Mouse (Mus musculus) kidney, embryonic 14.5 days (tissue): ENCODE data around the gene Ints1. TPM values are rescaled to one million over a fixed set of nuclear protein-coding genes. Genes with fewer than 3 reads are reported as not detected.

Experiments
- ATAC-seq: fragments of 200-750 bp; cut with Nextera tagmentation; 2 replicates; pipeline ENCODE4 v1.8.0; 2017; ENCODE audit warnings: moderate number of reproducible peaks, mild to moderate bottlenecking, moderate TSS enrichment, moderate library complexity; ENCODE audit not compliant: low FRiP score, low TSS enrichment
- H3K27ac ChIP-seq: fragments of 300-500 bp; sonication (generic); 2 replicates; pipeline ENCODE4 v1.5.1; 2014; ENCODE audit warnings: low read depth, mild to moderate bottlenecking, low read length, moderate library complexity, mixed read lengths
- H3K27me3 ChIP-seq: fragments of 300-500 bp; sonication (generic); 2 replicates; pipeline ENCODE4 v1.6.1; 2014; ENCODE audit warnings: mild to moderate bottlenecking, low read length; ENCODE audit not compliant: control insufficient read depth, insufficient read depth
- H3K36me3 ChIP-seq: fragments of 300-500 bp; sonication (generic); 2 replicates; pipeline ENCODE4 v1.6.1; 2014; ENCODE audit warnings: low read length, mixed read lengths; ENCODE audit not compliant: control insufficient read depth, insufficient read depth
- H3K4me1 ChIP-seq: fragments of 300-500 bp; sonication (generic); 2 replicates; pipeline ENCODE4 v1.6.1; 2014; ENCODE audit warnings: low read length, mixed read lengths; ENCODE audit not compliant: control insufficient read depth, insufficient read depth
- H3K4me2 ChIP-seq: fragments of 300-500 bp; sonication (generic); replicated peaks from 2 replicates; pipeline ENCODE4 v1.6.1; 2014; ENCODE audit warnings: low read depth, mild to moderate bottlenecking, low read length
- H3K4me3 ChIP-seq: fragments of 300-500 bp; sonication (generic); 2 replicates; pipeline ENCODE4 v1.5.1; 2014; ENCODE audit warnings: mild to moderate bottlenecking, low read length
- H3K9ac ChIP-seq: fragments of 300-500 bp; sonication (generic); 2 replicates; pipeline ENCODE4 v1.6.1; 2014; ENCODE audit warnings: low read depth, mild to moderate bottlenecking, low read length, moderate library complexity
- H3K9me3 ChIP-seq: fragments of 300-500 bp; sonication (generic); 2 replicates; pipeline ENCODE4 v1.6.1; 2016; ENCODE audit warnings: low read length; ENCODE audit not compliant: control insufficient read depth
- WGBS: fragments of 180-500 bp; shearing (Covaris S2); extraction: QIAGEN DNeasy Blood & Tissue Kit; methylation state at CpG from one replicate; pipeline ENCODE4 v1.1.7; 2014; 5-methylcytosine and 5-hydroxymethylcytosine counted together
- polyA plus RNA-seq: library from polyadenylated mRNA; unstranded; fragments of >200 nt; fragmentation: Nextera tagmentation; extraction: Ambion mirVana; gene quantifications from 2 replicates; pipeline ENCODE4 v1.2.1, GENCODE M21; 2014

Ints1 gene
- polyA plus RNA-seq, 1 experiment from 2014 or later: 40.7 TPM

DNA sequence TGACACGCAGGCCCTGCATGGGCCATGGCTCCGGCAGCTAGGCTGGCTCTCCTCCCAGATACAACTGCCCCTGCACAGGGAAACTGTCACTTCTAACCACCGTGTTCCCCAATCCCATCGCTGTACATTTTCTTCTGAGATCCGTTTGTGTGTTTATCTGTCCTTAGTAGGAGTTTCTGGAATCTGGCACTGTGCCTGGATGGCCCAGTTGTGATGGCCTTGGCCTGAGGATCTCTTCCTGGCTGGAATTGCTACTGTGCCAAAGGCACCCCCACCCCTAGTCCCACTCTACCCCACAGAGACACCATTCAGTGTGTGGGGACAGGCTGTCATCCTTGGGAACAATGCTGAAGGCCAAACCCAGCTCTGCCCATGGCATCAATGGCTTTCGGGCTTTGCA, 40.5 kb upstream of the Ints1 start:
- 77% methylated on average over 6 of the region's 6 CpGs for WGBS

DNA sequence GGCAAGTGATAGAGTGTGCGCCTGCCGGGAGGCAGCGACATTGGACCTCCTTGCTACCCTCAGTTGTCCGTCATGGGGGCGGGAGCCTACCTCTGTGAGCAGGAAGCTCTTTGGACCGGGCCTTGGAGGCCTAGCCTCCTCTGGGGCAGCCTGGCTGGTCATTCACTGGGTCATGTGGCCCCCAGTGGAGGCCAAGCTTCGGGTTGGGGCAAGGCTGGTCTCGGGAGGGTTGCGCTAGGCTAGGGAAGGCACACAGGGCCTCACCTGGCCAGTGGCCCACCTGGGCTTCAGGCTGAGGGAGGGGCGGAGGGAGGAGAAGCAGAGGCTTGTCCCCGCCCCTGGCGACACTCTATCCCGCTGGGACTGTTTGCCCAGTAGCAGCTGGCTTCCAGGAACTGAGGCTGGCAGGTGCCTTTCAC, 38.5 kb upstream of the Ints1 start:
- H3K4me3 ChIP-seq: peak overlapping the region; percentile 25
- no peak overlapping the region for H3K27ac ChIP-seq
- H3K4me2 ChIP-seq: peak overlapping the region; percentile 33
- H3K36me3 ChIP-seq: no peaks in the 10 kb centered on the region
- WGBS: 6% methylated on average over 13 of the region's 13 CpGs
- H3K9me3 ChIP-seq: no peaks in the 10 kb centered on the region
- no peaks in the 10 kb centered on the region for H3K4me1 ChIP-seq
- peak; percentile 24; the same call in 1 of the 2 replicates for ATAC-seq
- peaks cover 17% of the 10 kb centered on the region for H3K27me3 ChIP-seq
- peak overlapping the region; percentile 44 for H3K9ac ChIP-seq

More for the DNA sequence above, 40.5 kb upstream of the Ints1 start:
- ATAC-seq: no peak
- Histone ChIP-seq H3K9me3 (no peaks in the 10 kb centered on the region), H3K4me3 (no peak overlapping the region), H3K27ac (no peak overlapping the region), H3K36me3 (no peaks in the 10 kb centered on the region), H3K4me2 (no peak overlapping the region), H3K27me3 (peaks cover 17% of the 10 kb centered on the region), H3K9ac (no peak overlapping the region), H3K4me1 (no peaks in the 10 kb centered on the region)

DNA sequence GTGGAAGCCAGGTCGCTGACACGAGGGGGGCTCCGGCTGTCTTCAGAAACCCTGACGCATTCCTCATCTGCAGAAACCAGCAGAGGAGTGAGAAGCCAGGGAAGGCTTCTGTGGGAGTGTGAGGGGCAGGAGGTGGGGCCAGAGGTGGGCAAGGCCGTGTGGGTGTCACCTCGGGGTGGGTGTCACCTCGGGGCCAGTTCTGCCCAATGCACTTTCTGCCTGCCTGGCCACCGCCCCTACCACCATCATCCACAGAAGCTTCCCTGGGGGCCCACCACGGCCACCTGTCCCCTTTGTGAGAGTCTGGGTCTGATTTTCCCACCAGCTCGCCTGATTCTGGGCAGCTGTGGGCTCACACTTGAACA, 37.6 kb upstream of the Ints1 start:
- Histone ChIP-seq H3K36me3 (no peaks in the 10 kb centered on the region), H3K27ac (no peak overlapping the region), H3K4me2 (peak overlapping the region; percentile 33; the same call in 1 of the 2 replicates), H3K27me3 (peaks cover 17% of the 10 kb centered on the region), H3K9me3 (no peaks in the 10 kb centered on the region), H3K4me3 (no peak overlapping the region), H3K9ac (no peak overlapping the region), H3K4me1 (no peaks in the 10 kb centered on the region)
- ATAC-seq: no peak
- WGBS: 24% methylated on average over 10 of the region's 10 CpGs

DNA sequence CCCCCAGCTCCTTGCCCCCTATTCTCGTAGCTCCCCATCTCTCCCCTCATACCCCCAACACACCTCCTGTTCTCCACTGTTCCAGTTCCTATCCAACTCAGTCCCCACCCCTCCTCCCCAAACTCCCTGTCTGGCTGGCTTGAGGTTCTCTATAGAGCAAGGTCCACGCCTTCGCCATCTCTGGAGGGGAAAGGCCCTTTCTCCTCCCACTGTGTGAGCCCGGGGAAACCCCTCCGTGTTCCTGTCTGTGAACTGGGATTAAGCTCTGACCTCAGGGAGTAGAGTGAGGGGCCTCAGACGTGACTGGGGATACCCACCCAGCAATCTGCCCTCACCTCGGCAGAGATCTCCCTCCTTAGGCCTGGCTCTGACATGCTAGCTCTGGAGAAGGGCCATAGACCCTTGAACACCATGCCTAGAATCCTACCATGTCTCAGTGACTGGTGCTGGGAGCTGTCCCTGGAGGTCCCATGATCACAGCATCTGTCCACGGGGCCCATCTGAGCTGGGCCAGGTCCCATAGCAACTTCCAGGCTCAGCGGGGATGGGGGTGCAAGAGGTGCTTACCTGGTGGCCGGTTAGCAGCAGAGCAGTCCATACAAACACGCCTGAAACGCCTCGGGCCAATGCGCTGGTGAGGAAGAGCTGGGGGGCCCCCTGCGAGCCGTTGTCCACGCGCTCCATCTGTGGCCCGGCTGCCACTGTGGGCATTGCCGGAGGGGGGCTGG, 37.1 kb upstream of the Ints1 start:
- no peak for ATAC-seq
- no peaks in the 10 kb centered on the region for H3K9me3 ChIP-seq
- H3K4me1 ChIP-seq: no peaks in the 10 kb centered on the region
- H3K36me3 ChIP-seq: no peaks in the 10 kb centered on the region
- H3K4me2 ChIP-seq: no peak overlapping the region
- H3K9ac ChIP-seq: no peak overlapping the region
- no peak overlapping the region for H3K4me3 ChIP-seq
- no peak overlapping the region for H3K27ac ChIP-seq
- WGBS: 75% methylated on average over 20 of the region's 20 CpGs
- H3K27me3 ChIP-seq: peaks cover 17% of the 10 kb centered on the region

DNA sequence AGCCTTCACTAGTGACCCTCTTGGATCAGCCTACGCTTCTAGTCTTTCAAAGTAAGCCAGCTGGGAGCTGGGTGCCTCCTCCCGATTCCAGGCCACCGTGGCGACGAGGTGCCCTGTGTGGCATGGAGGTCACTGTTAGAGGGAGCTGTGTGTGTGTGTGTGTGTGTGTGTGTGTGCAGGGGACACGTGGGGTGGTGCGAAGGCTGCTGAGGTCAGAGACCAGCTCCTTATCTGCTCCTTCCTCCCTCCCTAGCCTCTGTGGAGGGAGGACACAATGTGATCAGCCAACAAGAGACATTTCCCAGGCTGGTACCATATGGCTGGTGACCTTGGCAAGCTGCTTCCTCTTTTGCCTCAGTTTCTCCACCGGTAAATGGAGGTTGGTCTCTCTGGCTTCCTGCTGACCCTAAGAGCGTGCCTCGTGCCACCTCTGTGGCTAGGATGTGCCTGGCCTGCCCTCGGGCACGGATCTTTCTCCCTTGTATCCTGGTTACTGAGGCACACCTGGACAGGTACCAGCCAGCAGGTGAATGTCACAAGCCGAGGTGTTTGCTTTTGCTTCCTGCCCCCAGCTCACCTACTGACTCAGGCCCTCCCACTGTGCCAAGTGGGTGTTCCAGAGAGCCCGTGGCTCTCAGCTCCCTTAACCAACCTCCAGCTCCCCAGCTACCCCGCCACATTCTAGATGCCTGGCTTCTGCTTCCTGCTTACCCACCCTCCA, 36.4 kb upstream of the Ints1 start:
- Histone ChIP-seq H3K27ac (no peak overlapping the region), H3K36me3 (no peaks in the 10 kb centered on the region), H3K9ac (no peak overlapping the region), H3K27me3 (peaks cover 17% of the 10 kb centered on the region), H3K4me1 (no peaks in the 10 kb centered on the region), H3K4me2 (no peak overlapping the region), H3K9me3 (no peaks in the 10 kb centered on the region), H3K4me3 (no peak overlapping the region)
- 70% methylated on average over 15 of the region's 15 CpGs for WGBS
- no peak for ATAC-seq

DNA sequence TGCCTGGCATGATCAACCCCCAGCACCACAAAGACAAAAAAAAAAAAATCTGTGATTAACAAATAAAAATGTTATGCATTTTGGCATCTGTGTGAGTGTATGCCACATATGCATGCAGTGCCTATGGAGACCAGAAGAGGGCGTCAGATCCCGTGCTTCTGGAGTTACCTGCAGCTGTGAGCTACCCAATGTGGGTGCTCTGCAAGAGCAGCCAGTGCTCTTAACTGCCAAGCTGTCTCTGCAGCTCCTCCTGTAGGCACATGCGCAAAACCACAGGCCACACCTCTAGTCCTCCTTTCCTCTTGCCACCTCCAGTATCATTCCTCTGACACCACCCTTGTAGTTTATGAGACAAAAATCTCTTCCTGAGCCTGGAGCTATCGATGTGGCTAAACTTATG, 33.9 kb upstream of the Ints1 start:
- Histone ChIP-seq H3K9me3 (no peaks in the 10 kb centered on the region), H3K4me2 (no peak overlapping the region), H3K4me3 (no peak overlapping the region), H3K9ac (no peak overlapping the region), H3K27me3 (peaks cover 13% of the 10 kb centered on the region), H3K36me3 (no peaks in the 10 kb centered on the region), H3K4me1 (no peaks in the 10 kb centered on the region), H3K27ac (no peak overlapping the region)
- WGBS: 59% methylated on average over 4 of the region's 4 CpGs
- no peak for ATAC-seq

DNA sequence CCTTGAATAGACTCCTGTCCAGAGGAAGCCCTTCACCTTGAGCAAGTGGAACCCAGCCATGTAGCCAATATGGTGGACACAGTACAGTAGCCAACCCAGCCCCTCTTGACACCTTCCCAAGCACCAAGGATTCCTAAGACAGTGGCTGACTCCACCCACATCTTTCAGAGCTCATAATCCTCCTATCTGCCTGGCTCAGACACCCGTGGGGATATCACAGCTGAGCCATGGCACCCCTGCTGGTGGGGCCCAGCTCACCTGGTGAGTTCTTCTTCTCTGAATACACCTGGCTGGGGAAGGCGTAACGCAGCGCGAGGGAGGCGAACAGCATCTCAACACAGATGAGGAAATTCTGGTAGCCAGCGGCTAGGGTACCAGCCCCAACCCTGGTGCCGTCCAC, 30.4 kb upstream of the Ints1 start:
- Histone ChIP-seq H3K4me1 (peaks cover 4% of the 10 kb centered on the region; the same call in 1 of the 2 replicates), H3K27me3 (no peaks in the 10 kb centered on the region), H3K4me2 (no peak overlapping the region), H3K9me3 (no peaks in the 10 kb centered on the region), H3K27ac (no peak overlapping the region), H3K36me3 (peaks cover 7% of the 10 kb centered on the region; the same call in 1 of the 2 replicates), H3K4me3 (no peak overlapping the region), H3K9ac (no peak overlapping the region)
- 89% methylated on average over 8 of the region's 8 CpGs for WGBS
- ATAC-seq: no peak

DNA sequence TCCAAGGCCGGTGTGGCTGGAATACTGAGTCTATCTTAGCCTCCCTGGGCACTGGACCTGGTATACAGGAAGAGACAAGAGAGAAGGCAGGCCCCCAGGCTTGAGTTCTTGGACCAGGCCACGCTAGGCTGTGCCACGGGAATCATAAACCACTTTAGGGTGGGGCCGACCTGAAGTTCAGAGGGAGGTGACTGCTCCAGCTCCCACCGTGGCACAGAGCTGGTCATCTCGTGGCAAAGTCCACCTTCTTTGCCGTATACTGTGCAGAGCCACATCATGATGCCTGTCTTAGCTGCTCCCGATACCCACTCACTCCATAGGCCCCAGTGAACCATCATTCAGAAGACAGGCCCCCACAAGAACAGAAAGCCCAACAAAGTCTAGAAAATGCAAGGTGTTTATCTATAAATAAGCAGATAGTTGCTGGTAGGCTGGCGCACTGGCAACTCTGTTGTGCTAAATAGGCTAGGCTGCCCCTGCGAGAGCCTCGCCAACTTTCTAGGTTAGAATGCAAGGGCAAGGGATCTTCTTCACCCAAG, 29.2 kb upstream of the Ints1 start:
- ATAC-seq: no peak

DNA sequence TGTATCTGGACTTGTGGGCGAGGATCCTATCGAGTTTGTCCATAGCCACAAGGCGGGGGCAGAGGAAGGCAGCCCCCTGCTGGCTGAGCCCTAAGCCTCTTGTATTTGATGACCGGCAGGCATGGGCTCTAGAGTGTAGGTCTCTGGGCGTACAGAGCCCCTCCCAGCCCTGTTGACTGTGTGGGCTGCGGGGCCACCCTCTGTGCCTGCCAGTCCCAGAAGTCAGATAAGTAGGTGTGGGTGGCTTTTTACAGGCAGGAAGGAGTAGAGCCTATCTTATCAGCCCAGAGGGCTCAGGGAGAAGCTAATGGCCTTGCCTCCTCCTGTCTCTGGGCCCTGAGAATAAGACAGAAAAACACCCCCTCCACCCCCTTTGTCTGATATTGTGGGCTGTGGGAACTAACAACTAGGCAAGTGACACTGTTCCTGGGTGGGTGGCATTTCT, 28.7 kb upstream of the Ints1 start:
- no peak overlapping the region for H3K4me3 ChIP-seq
- no peaks in the 10 kb centered on the region for H3K27me3 ChIP-seq
- H3K9ac ChIP-seq: no peak overlapping the region
- H3K4me1 ChIP-seq: peaks cover 4% of the 10 kb centered on the region; the same call in 1 of the 2 replicates
- no peaks in the 10 kb centered on the region for H3K9me3 ChIP-seq
- ATAC-seq: peak; percentile 56; the same call in 1 of the 2 replicates
- 14% methylated on average over 6 of the region's 6 CpGs for WGBS
- peaks cover 18% of the 10 kb centered on the region; the same call in 1 of the 2 replicates for H3K36me3 ChIP-seq
- H3K4me2 ChIP-seq: no peak overlapping the region
- H3K27ac ChIP-seq: no peak overlapping the region

More for the DNA sequence above, 29.2 kb upstream of the Ints1 start:
- H3K36me3 ChIP-seq: peaks cover 18% of the 10 kb centered on the region; the same call in 1 of the 2 replicates
- no peaks in the 10 kb centered on the region for H3K9me3 ChIP-seq
- no peak overlapping the region for H3K4me3 ChIP-seq
- no peak overlapping the region for H3K4me2 ChIP-seq
- H3K27ac ChIP-seq: no peak overlapping the region
- H3K9ac ChIP-seq: no peak overlapping the region
- 91% methylated on average over 11 of the region's 11 CpGs for WGBS
- H3K4me1 ChIP-seq: peaks cover 4% of the 10 kb centered on the region; the same call in 1 of the 2 replicates
- H3K27me3 ChIP-seq: no peaks in the 10 kb centered on the region
